In genomic region chr7:105482426-105482825, GRCm38 (mm10) we compare ENCODE assay signal across 9 mouse cellular contexts. TPM values are rescaled to one million over a fixed set of nuclear protein-coding genes. Genes with fewer than 3 reads are reported as not detected.
A peak's percentile ranks its signal among the peaks of the same experiment; 100 is the strongest.
DNase-seq lines count a peak whose midpoint lies in the region; ATAC-seq and TF ChIP-seq lines count a peak whose summit lies in the region.
"Had no signal": no experiment of that assay in that cellular context is flagged by ENCODE, and none has a peak within 500 bp of the region (broad histone marks: within the 10 kb centered on the region; RNA-seq: fewer than 3 reads in every experiment).

No protein-coding gene starts in this region.

- peak overlapping the region; percentile 61 for H3K9ac ChIP-seq in heart, embryonic 15.5 days
- peak overlapping the region; percentile 73 for H3K9ac ChIP-seq in midbrain, embryonic 13.5 days (replicated peaks)

- H3K4me1 ChIP-seq in embryonic fibroblast, embryonic 13.5 days (ENCODE audit: control insufficient read depth, insufficient read depth, low read length): 0 out of 2 replicates have a peak, but pooled peaks cover 11% of the 10 kb centered on the region
- H3K4me1 ChIP-seq in heart, embryonic 15.5 days (replicated peaks): peaks cover 22% of the 10 kb centered on the region
- H3K4me1 ChIP-seq in midbrain, embryonic 13.5 days (replicated peaks): peaks cover 15% of the 10 kb centered on the region

- WGBS in heart, embryonic 15.5 days: 44% methylated on average over 8 of the region's 8 CpGs
- WGBS in midbrain, embryonic 13.5 days: 49% methylated on average over 8 of the region's 8 CpGs

- H3K4me3 ChIP-seq in embryonic fibroblast, embryonic 13.5 days (ENCODE audit: insufficient read depth, low read length): no peak overlapping the region
- peak overlapping the region; percentile 54 for H3K4me3 ChIP-seq in heart, embryonic 15.5 days
- peak overlapping the region; percentile 48 for H3K4me3 ChIP-seq in midbrain, embryonic 13.5 days (replicated peaks)

- no peak for TF ChIP-seq CTCF in embryonic fibroblast, embryonic 13.5 days (IDR thresholded peaks at IDR 0.05; ENCODE audit: borderline replicate concordance, insufficient read depth, low read length)

- peak overlapping the region; percentile 73 for H3K4me2 ChIP-seq in heart, embryonic 15.5 days
- H3K4me2 ChIP-seq in midbrain, embryonic 13.5 days (replicated peaks): peak overlapping the region; percentile 83

- no peaks in the 10 kb centered on the region for H3K36me3 ChIP-seq in heart, embryonic 15.5 days
- no peaks in the 10 kb centered on the region for H3K36me3 ChIP-seq in midbrain, embryonic 13.5 days

- peak; percentile 69 for DNase-seq in R1 (ENCODE audit: low read depth, low spot score)
- peak; percentile 53 to 69 for DNase-seq in kidney, postnatal 25 days
- DNase-seq in retina, postnatal 1 day: no peak
- DNase-seq in c-Kit-positive CD71-positive TER-119-positive erythroid progenitor cells, embryonic 14.5 days (ENCODE audit: low spot score): no peak

- H3K27me3 ChIP-seq in heart, embryonic 15.5 days: no peaks in the 10 kb centered on the region
- peaks cover 9% of the 10 kb centered on the region; the same call in 1 of the 2 replicates for H3K27me3 ChIP-seq in midbrain, embryonic 13.5 days

- 0 out of 2 replicates have a peak, but pooled peaks have one; percentile 41 for ATAC-seq in heart, embryonic 15.5 days (replicated peaks; ENCODE audit: insufficient number of reproducible peaks, insufficient read depth, low FRiP score, low read depth)
- peak; percentile 46 for ATAC-seq in midbrain, embryonic 13.5 days
- no peak for ATAC-seq in erythroid progenitor cell, adult 5-6 weeks (replicated peaks; ENCODE audit: low FRiP score, poor library complexity, severe bottlenecking)

- no peak for TF ChIP-seq POLR2A in embryonic fibroblast, embryonic 13.5 days (IDR thresholded peaks at IDR 0.05; ENCODE audit: low read depth, low read length)

- H3K9me3 ChIP-seq in heart, embryonic 15.5 days (replicated peaks): no peaks in the 10 kb centered on the region
- H3K9me3 ChIP-seq in midbrain, embryonic 13.5 days: no peaks in the 10 kb centered on the region

- peak overlapping the region; percentile 99 for H3K27ac ChIP-seq in embryonic fibroblast, embryonic 13.5 days (ENCODE audit: insufficient read depth, low read length)
- peak overlapping the region; percentile 83 for H3K27ac ChIP-seq in heart, embryonic 15.5 days
- H3K27ac ChIP-seq in midbrain, embryonic 13.5 days: no peak overlapping the region

RNA-seq across cellular contexts. Expression of gene Cavin3, which starts 0.3 kb away (rescaled TPM):
- 89.7 and 95.1 TPM in 2 replicates for polyA plus RNA-seq in embryonic fibroblast, embryonic 13.5 days (2011; ENCODE audit: insufficient read length, low read depth, missing spikeins)
- 89.3 and 91.4 TPM in 2 replicates for polyA plus RNA-seq in heart, embryonic 15.5 days (2015; fragmentation: Nextera tagmentation; extraction: Ambion mirVana)
- 18.3 and 22.1 TPM in 2 replicates for polyA plus RNA-seq in midbrain, embryonic 13.5 days (2015; fragmentation: Nextera tagmentation; extraction: Ambion mirVana)
- total RNA-seq in erythroid progenitor cell, adult 5-6 weeks (2015; ENCODE audit: low replicate concordance): not detected in 2 replicates
- total RNA-seq in erythroid progenitor cell, adult 5-6 weeks (2017; ENCODE audit: low replicate concordance): not detected in 2 replicates
- total RNA-seq: neutrophil, adult 5-6 weeks had no signal

RNA-seq across cellular contexts. Expression of gene Cckbr, which starts 56.9 kb away (rescaled TPM):
- not detected in 2 replicates for polyA plus RNA-seq in embryonic fibroblast, embryonic 13.5 days (2011; ENCODE audit: insufficient read length, low read depth, missing spikeins)
- polyA plus RNA-seq in heart, embryonic 15.5 days (2015; fragmentation: Nextera tagmentation; extraction: Ambion mirVana): 0.05 TPM in 1 of 2 replicates, not detected in the other
- 0.62 and 0.87 TPM in 2 replicates for polyA plus RNA-seq in midbrain, embryonic 13.5 days (2015; fragmentation: Nextera tagmentation; extraction: Ambion mirVana)
- total RNA-seq in erythroid progenitor cell, adult 5-6 weeks (2015; ENCODE audit: low replicate concordance): not detected in 2 replicates
- total RNA-seq in erythroid progenitor cell, adult 5-6 weeks (2017; ENCODE audit: low replicate concordance): not detected in 2 replicates
- total RNA-seq: neutrophil, adult 5-6 weeks had no signal

Comparison
In these comparisons a context has a peak if more than half of its experiments do, and no peak if none do; other contexts are left out.
1. DNase-seq: peak in R1 (single experiment) and kidney, postnatal 25 days (2 of 2); none in retina, postnatal 1 day (single experiment) and c-Kit-positive CD71-positive TER-119-positive erythroid progenitor cells, embryonic 14.5 days (single experiment).